Mouse (Mus musculus): Measurements from ENCODE around the gene Fbxo46. TPM values are rescaled to one million over a fixed set of nuclear protein-coding genes. Genes with fewer than 3 reads are reported as not detected.
"Not testable (repeated sequence)": the region's sequence is repeated elsewhere in the genome, so short reads cannot be mapped to it uniquely, and the experiment has no call there.

Gene Fbxo46
- total RNA-seq, 2 experiments from 2014 or later: 13.7 to 14.6 TPM

DNA sequence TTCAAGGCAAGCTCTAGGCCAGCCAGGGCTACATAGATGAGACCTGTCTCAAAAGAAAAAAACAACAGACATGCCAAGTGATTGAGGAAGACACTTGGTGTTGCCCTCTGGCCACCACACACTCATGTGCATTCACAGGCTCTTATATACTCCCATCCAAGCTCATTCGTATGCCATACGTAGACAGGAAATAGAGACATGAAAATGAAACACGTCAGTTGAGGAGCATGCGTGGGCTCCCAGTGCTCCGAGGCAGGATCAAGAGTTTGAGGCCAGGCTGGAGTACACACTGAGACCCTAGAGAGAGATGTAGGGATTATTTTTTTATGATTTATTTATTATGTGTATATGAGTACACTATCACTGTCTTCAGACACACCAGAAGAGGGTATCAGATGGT is 9.7 kb downstream of the Fbxo46 start:
- no peak for DNase-seq (ENCODE audit: low spot score in 2 of 2)

DNA sequence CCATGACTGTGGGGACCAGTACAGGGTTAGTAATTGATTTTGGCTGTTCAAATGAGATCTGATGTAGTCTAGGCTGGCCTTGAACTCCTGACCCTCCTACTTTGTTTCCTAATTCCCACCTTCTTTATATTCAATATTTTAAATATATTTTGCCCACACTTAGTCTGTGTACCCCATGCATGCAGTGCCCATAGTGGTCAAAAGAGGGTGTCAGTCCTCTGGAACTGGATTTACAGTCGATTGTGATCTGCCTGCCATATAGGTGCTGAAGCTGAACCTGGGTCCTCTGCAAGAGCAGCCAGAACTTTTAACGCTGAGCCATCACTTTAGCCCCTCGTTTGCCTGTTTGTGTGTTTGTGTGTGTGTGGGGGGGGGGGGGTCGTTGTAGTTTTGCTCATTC is 11.0 kb downstream of the Fbxo46 start:
- DNase-seq (ENCODE audit: low spot score in 2 of 2): no peak

DNA sequence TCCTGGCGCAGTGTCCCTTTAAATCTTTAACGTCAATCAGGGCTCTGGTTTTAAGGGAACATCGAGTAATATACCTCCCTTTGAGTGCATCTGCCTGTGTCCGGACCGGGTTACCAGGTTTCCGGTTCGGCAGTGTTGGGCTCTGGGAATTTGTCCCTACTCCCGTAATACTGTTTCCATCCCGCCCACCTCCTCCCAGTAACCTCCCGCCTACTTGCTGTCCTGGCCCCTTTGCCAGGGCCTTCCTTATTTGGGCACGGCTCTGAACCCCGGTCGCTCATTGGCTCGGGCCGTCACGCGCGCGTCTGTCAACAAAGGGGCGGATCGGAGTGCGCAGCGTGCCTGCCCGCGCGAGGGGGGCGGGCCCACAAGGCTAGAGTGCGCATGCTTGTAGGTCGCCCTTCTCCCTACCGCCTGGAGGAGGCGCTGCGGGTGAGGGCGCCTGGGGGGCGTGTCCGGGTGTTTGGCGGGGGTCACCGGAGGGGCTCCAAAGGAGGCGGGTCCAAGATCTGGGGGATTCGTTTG is 11.7 kb downstream of the Fbxo46 start:
- peak; percentile 92 to 98 for DNase-seq (ENCODE audit: low spot score in 2 of 2)

DNA sequence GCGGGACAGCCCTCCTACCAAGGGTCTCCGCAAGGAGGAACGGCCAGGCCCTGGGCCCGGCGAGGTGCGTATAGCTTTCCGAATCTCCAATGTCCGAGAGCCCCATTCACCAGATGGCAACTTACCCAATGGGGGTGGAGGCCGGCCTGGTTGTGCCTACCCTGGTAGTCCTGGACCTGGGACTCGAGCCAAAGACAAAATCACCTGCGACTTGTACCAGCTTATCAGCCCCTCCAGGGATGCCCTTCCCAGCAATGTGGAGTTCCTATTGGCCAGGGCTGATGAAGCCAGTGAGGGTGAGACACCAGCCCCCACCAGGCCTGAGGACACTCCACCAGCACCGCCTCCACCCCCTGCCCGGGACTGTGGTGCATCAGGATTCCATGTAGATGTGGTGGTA is 16.5 kb downstream of the Fbxo46 start:
- DNase-seq (ENCODE audit: low spot score in 2 of 2): no peak

DNA sequence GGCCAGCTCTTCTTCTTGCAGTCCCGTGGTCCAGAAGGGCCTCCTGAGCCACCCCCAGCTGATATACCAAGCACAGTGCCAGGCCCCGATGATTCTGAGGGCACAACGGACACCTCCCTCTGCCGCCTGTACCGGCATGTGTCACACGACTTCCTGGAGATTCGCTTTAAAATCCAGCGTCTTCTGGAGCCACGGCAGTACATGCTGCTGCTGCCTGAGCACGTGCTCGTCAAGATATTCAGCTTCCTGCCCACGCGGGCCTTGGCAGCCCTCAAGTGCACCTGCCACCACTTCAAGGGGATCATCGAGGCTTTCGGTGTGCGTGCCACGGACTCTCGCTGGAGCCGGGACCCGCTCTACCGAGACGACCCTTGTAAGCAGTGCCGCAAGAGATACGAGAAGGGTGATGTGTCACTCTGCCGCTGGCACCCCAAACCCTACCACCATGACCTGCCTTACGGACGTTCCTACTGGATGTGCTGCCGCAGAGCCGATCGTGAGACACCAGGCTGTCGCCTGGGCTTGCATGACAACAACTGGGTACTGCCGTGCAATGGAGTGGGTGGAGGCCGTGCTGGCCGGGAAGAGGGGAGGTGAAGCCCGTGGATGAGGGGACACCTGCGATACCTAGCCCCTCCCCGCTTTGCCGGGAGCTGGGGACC is 17.1 kb downstream of the Fbxo46 start:
- DNase-seq (ENCODE audit: low spot score in 2 of 2): no peak

DNA sequence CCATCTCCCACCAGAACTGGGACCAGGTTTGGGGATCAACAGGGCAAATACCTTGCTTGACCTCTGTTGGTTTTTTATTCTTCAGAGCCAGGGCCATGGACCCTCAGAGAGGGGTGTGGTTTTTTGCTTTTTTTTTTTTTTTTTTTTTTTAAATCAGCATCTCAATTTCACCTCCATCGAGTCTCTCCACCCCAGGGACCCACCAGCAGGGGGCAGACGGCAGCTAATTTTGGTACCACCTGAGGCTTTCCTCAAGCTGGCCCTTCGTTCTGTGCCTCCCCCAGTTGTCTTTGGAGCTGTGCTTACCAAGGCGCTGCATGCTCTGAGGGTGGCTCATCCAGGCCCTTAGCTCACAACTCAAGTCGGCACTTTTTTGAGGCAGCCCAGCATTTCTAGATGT is 17.7 kb downstream of the Fbxo46 start:
- no peak for DNase-seq (ENCODE audit: low spot score in 2 of 2)

DNA sequence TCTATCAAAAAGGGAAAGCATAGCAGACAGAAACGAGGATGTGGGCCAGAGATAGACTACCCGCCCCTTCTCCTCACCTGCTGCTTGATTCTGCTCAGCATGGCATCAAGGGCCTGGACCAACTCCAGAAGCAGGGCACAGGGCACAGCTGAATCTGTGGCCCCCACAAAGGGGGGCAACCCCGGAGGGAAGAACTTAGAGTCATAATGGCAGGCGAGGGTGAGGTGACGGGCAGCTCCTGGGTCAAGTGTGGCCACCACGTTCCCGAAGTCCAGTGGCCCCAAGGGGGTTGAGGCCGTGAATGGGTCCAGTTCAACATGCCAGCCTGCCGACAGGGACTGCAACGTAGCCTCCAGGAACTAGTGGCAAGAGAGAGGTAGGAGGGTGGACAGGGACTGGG is 27.1 kb downstream of the Fbxo46 start:
- DNase-seq (ENCODE audit: low spot score in 2 of 2): no peak

DNA sequence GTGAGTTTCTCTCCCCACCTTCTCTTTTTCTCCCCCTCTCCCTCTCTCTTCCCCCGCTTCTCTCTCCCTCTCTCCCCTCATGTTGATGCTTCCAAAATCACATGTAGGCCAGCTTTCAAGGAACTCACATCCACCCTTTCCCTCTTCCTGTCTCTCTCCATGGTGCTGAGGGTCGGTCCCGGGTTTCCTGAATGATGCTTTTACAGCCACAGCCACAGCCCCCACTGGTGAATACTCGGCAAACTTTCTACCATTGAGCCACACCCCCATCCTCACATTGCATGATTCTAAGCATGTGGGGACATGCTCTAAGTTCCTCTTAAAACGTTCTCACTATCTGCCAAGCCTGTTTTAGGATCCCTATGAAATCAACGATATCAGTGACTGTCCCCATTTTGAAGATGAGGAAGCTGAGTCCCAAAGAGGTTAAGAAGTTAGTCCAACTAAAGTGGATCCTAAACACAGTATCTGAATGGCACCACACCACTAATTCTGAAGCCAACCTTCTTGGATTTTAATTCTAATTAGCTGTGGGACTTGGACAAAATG is 27.9 kb downstream of the Fbxo46 start:
- DNase-seq (ENCODE audit: low spot score in 2 of 2): no peak

DNA sequence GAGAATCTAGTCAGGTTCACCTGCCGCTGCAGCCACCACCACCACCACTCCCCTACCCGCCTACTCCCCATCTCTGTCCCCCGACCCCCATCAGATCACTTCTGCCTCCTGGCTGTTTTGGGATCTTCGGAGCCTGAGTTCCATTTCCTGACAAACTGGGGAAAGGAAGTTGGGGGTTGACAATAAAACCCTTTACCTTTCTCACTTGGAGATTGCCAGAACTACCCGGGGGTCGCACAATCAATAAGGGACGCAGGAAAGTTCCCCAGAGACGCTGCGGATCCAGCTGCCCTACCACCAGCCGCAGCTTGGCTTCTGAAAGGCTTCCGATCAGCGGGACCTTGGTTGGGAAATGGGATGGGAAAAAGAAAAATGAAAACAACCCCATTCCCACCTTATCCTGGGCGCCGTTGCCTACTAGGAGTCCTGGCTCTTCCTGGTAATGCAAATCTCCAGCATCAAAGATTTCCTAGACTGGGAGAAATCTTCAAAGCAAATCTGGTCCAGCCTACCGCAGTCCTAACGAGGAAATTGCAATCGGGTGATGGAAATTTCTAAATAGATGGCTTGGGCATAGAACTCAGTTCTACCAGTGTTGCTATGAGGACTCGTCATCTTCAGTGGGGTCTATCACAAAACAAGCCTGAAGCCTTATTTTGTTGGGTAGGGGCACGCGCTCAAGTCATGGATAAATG is 28.7 kb downstream of the Fbxo46 start:
- no peak for DNase-seq (ENCODE audit: low spot score in 2 of 2)

DNA sequence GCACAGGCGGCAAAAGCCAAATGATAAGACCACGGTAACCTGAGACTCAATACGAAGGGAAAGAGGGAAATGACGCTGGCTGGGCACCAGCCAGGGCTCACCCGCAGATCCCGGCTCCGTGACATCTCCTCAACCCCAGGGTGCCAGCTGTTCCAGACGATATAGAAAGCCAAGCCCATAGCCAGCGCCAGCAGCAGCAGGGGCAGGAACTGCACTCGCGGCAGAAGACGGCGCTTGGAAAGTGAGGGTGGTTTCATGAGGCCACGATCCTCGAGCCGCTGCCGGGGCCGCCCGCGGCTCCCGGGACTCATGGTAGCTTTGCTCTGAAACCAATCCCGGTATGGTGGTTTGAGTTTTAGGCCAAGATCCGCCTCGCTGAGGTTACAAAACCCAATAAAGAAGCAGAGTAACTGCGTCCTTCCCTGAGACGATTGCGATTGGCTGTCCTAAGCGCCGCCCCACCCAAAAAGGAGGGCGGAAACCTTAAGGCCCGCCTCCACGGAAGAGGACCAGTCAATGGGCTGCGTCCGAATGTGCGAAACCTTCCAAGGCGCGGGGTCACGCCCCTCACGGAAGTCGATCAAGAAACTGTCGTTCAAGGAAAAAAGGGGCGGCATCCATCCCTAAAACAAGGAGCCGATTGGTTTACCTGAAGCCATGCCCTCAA is 29.3 kb downstream of the Fbxo46 start, which contains the start of gene Qpctl:
Qpctl (minus strand) TSS at position 417 of the 667 bp plus-strand sequence.
- peak; percentile 83 to 96 for DNase-seq (ENCODE audit: low spot score in 2 of 2)

DNA sequence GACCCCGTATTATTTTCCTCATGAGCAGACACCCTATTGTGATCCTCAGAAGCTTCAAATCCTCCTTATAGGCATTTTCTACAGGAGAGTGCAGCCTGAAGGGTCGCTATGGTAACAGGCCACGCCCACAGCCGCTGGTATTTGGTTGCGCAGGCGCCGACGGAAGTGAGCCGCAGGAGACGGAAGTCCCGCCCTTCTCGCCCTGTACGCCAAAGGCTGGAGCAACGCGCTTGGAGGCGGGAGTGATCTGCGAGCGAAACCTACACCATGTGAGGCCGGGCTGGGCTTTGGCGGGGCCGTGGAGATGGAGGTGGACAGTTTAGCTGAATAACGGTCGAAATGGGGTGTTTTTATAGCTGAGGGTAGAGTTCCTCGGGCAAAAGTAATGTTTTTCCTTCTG is 30.0 kb downstream of the Fbxo46 start, which contains the start of gene Snrpd2:
Snrpd2 (plus strand) TSS at position 97 of the 400 bp plus-strand sequence.
- peak; percentile 87 to 90 for DNase-seq (ENCODE audit: low spot score in 2 of 2)

DNA sequence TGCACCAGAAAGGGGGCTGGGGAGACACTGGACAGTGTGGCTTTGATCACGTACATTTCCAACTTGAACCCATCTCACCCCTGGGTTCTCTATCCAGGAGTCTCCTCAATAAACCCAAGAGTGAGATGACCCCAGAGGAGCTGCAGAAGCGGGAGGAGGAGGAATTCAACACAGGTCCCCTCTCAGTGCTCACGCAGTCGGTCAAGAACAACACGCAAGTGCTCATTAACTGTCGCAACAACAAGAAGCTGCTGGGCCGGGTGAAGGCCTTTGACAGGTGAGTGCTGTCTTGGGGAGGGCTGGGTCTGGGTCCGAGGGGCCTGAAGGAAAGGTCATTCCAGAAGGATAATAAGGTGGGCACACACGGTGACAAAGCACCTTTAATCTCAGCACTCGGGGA is 31.5 kb downstream of the Fbxo46 start:
- DNase-seq (ENCODE audit: low spot score in 2 of 2): not testable (repeated sequence)

DNA sequence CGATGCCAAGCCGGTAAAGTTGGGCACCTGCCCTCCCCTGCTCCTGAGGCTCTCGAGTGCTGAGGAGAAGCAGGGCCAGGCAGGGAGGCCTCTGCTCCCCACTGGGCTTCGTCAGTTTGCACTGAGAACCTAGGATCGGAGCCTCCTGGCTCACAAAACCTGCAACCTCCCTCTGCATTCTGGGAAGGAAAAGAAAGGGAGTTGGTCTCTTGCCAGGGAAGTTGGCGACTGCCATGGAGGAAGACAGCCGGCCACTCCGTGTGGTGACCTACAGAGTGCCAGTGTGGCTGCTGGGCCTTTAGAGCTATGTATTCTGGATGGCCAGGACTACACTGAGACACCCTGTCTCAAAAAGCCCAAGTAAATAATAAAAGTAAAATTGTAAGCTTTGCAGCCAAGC is 35.1 kb downstream of the Fbxo46 start:
- no peak for DNase-seq (ENCODE audit: low spot score in 2 of 2)

DNA sequence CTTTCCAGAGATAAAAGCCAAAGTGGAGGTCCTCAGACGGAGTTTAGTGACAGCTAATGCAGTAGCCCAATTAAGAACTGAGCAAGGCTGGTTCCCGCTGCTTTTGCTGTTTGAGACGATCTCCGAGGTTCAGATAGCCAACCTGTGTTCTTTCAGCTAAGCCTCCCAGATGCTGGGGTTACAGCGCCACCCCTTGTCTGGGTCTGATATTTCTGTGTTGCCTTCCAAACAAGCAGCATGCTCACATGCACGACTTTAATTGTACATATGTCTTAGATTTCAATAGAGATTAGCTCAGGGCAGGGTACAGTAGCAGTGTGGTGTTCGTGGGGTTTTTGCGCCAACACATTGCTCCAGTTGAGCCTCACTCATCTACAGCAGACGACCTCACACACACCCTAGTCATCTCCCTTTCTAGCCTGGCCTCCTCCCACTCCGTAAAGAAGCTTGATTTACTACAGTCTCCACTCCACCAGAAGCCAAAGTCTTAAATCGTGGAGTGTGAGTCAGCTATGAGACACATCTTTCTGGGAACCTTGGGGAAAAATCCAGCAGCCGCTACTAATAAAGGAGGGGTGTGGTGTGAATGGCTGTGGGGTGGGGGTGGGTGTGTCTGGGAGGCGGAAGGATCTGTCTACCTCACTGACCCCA is 36.3 kb downstream of the Fbxo46 start:
- no peak for DNase-seq (ENCODE audit: low spot score in 2 of 2)

DNA sequence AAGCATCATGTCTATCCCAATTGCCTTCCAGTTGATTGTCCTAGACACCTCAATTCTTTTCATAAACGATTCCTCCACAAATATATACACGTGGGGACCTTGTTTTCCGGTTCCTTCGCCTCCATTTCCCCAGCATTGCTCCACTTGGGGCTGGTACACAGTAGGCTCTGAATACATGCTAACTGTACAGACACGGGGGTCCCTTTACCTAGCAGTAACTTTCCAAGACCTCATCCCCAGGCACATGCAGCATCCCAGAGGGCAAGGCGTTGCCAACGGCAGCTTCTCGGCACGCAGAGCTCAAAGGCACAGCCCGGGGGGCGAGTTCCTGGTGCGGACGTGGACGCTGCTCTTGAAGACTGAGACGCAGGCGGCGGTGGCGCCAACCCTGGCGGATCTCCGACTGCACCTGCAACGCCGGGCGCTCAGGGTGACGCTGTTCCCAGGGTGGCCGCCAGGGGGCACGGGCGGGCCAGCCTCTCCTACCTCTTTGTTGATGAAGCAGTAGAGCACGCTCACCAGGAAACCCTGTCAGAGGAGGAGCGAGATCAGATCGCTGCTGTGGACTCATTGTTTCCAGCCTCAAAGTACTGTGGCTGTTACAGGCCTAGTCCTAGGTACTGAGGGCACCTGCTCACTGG is 37.6 kb downstream of the Fbxo46 start:
- DNase-seq (ENCODE audit: low spot score in 2 of 2): peak; percentile 82 to 83

DNA sequence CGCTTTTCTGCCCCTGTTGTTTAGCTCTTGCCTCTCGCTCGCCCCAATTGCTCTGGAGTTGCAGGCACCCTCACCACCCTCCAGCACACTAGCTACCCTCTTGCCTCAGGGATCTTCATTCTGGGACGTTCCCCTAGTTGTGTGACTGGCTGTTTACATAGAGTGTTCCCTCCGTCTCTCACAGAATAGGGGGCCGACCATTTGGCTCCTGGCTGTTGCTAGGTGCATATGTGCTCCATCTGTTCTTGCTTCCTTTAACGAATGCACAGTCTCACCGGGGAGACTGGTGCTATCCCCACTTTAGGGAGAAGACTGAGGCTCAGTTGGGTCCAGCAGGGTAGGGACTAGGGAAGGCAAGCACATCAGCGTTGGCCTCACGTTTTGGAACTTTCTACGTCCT is 38.9 kb downstream of the Fbxo46 start:
- no peak for DNase-seq (ENCODE audit: low spot score in 2 of 2)

DNA sequence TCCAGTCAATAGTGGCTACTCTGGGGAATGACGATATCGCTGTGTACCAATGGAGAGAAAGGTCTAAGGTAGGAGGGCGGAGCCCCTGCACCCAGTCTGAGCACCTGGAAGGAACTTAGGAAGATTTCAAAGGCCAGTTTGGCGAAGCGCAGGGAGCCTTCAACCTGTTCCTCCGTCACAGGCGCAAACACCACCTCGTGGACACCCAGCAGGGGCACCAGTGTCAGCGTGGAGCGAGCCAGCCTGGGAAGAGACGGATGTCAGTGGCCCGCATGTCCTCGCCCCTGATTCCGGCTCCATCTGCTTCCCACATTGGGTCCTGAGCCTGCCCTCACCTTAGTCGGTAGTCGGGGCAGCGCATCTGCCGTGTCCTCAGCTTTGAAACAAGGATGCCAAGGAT is 39.8 kb downstream of the Fbxo46 start:
- no peak for DNase-seq (ENCODE audit: low spot score in 2 of 2)

DNA sequence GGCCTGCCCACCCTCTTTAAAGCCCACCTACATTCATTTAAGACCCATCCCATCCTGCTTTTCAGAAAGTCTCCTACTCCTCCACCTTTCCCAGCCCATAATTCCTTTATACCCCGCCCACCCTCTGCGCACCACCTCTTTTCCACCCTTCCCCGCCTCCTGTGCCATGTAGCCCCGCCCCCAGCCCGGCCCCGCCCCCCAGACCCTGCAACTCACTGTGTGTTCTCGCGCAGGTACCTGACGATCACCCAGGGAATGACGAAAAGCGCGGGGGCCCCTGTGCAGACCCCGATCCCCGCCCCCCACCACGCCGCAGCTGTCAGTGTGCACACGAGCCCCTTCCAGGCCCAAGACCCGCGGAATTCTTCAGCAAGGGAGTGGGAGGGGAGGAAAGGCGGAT is 40.5 kb downstream of the Fbxo46 start:
- DNase-seq (ENCODE audit: low spot score in 2 of 2): no peak

DNA sequence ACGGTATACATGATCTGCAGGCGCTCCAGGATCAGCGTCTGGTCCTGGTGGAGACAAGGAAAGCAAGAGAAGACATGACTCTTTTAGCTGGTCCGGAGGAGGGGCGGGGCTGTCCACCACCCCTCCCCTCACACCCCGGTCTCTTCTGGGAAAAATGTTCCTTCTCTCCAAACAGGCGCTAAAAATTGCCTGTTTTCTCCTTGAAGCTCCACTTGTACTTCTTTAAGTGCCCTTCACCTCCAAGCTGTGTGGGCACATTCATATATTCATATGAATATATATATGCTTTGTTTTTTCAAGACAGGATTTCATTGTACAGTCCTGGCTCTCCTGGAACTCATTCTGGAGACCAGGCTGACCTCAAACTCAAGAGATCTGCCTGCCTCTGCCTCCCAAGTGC is 43.3 kb downstream of the Fbxo46 start:
- DNase-seq (ENCODE audit: low spot score in 2 of 2): no peak

DNA sequence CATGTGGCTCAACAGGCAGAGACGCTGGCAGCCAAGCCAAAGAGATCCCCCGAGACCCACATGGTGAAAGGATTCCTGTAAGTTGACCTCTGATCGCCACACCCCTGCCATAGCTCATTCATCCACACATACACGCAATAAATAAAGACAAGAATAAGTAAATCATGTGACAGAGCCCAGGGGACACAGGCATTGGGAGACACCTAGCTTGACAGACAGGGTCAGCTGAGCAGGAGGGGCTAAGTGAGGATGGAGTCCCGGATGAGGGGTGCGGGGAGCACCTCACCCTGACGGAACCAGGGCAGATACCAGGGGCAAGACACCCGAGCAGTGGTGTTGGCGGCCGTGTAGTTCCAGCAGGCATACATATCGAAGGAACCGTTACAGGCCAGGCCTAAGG is 44.1 kb downstream of the Fbxo46 start:
- DNase-seq (ENCODE audit: low spot score in 2 of 2): no peak

DNA sequence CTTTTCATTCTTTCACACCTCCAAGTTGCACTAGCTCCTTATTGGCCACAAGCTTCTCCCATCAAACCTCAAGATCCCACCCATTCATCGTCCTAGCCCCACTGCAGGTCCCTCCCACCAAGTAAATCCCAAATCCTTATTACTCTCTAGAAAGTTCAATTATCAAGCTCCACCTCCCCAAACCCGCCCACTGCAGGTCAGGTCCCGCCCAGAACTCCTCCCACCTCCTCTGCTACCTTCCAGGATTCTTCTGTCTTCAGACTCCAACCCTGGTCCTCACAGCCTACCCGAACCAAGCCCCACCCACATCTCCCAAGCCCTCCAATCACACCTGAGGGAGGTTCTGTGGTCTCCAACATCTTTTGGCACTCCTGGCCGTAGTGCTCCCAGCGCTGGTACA is 44.5 kb downstream of the Fbxo46 start:
- no peak for DNase-seq (ENCODE audit: low spot score in 2 of 2)
